Mouse (Mus musculus): Measurements from ENCODE around the gene Otp.

The Otp gene

DNA sequence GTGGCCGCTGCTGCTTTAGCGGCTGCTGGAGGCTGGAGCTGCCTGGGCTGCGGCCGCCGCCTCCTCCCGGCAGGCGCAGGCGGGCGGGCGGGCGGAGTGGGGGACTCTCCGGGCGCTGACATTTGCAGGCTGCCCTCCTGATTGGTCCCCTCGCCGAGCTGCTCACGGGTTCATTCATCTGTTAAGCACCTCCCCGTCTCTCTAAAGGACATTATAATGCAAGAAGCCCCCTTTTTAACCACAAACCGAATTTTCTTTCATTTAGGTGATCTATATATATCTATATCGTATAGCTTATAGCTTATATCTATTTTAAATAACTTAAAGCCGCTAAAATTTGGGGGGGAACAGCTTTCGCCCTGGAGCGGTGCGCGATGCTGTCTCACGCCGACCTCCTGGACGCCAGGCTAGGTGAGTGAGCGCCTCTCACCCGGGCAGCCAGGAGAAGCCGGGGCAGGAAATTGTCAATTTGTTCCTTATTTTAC lies at the start of gene Otp:
Gene Otp (plus strand): TSS at position 207 of the 485 bp plus-strand sequence.
- no peak for DNase-seq (ENCODE audit: low spot score)

DNA sequence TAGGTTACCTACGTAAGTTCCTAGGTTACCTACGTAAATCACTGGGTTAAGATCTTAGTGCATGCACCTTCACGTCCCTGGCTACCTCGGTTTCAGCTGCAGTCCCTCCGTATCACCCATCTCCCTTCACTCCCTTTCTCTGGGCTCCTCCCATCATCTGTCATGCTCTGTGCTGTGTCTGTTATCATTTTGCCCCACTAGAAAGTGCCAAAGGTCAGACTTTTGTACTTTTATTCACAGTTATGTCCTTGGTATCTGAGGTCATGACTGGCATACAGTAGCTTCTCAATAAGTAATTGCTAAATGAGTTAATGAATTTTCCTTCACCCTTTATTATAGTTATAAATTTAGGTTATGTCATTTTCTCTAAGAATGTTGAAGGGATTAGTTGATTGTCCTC lies 49.0 kb upstream of the Otp start:
- DNase-seq (ENCODE audit: low spot score) = no peak

- DNase-seq (ENCODE audit: low spot score) = no peak
Measured at GRCm38 (mm10) chr13:94826986-94827385, 48.4 kb upstream of the Otp start.

GRCm38 (mm10) chr13:94827847-94828246 lies 47.6 kb upstream of the Otp start:
- DNase-seq (ENCODE audit: low spot score) = no peak

- DNase-seq (ENCODE audit: low spot score) = no peak
Measured at GRCm38 (mm10) chr13:94838047-94838720, 37.2 kb upstream of the Otp start.

GRCm38 (mm10) chr13:94838756-94839337 lies 36.6 kb upstream of the Otp start:
- no peak for DNase-seq (ENCODE audit: low spot score)

GRCm38 (mm10) chr13:94843236-94843635 lies 32.2 kb upstream of the Otp start:
- DNase-seq (ENCODE audit: low spot score) = no peak

GRCm38 (mm10) chr13:94847870-94848269 lies 27.5 kb upstream of the Otp start:
- no peak for DNase-seq (ENCODE audit: low spot score)

DNA sequence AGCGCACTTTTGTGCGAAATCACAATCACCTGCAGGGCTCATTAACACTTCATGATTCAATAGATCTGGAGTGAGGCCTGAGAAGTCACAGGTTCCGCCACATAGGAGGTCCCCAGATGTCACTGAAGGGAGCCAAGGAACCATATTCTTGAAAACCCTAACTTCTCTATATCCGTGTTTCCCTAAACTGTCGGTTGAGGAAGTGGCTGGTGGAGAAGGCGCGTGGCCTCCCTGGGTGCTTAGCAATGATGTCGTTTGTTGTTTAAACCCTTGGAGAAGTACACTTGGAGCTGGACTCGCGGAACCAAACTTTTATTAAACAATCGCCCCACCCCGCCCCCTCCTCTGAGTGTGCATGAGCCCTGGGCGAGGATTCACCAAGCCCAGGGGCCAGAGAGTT lies 26.1 kb upstream of the Otp start:
- no peak for DNase-seq (ENCODE audit: low spot score)

GRCm38 (mm10) chr13:94858016-94858575 lies 17.3 kb upstream of the Otp start:
- no peak for DNase-seq (ENCODE audit: low spot score)

DNA sequence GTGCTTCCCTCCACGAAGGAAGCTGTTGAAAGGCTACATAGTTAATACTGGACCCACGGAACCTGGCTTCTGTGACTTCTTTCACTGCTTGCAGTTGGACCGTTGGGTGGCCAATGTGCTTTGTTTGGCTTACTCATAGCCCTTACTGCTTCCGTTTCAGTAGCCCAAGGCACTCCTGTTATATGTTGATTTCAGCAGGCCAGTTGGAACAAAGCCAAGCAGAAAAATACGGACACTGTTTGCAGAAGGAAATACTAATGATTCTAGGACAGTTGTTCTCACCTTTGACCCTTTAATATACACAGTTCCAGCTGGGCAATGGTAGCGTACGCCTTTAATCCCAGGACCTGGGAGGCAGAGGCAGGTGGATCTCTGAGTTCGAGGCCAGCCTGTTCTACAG lies 16.1 kb upstream of the Otp start:
- no peak for DNase-seq (ENCODE audit: low spot score)

GRCm38 (mm10) chr13:94862491-94863230 lies 12.7 kb upstream of the Otp start:
- no peak for DNase-seq (ENCODE audit: low spot score)

DNA sequence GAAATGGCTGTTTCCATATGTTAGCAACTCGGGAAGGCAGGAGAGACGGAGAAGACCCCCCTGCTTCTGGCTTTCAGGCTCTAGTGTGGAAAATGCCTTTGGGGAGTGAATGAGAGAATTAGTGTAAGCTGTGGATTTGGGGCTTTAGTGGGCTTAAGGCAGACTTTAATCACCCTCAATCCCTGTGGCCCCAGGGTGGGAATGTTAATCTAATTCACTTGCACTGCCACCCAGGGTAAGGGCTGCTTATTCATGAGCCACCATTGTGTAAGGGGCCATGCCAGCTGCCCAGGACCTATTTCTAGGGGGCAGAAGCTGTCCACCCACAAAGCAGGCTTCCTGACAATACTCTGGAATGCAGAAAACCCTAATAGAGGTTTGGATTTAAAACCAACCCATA lies 8.5 kb upstream of the Otp start:
- DNase-seq (ENCODE audit: low spot score) = no peak

- DNase-seq (ENCODE audit: low spot score) = no peak
Measured at GRCm38 (mm10) chr13:94867772-94868171, 7.6 kb upstream of the Otp start.

- DNase-seq (ENCODE audit: low spot score) = peak; percentile 22
Measured at GRCm38 (mm10) chr13:94868478-94868950, 6.9 kb upstream of the Otp start.

GRCm38 (mm10) chr13:94869541-94869940 lies 5.9 kb upstream of the Otp start:
- no peak for DNase-seq (ENCODE audit: low spot score)

- DNase-seq (ENCODE audit: low spot score) = no peak
Measured at GRCm38 (mm10) chr13:94870071-94870460, 5.3 kb upstream of the Otp start.

- DNase-seq (ENCODE audit: low spot score) = no peak
Measured at GRCm38 (mm10) chr13:94870461-94871186, 4.8 kb upstream of the Otp start.

GRCm38 (mm10) chr13:94871806-94872320 lies 3.5 kb upstream of the Otp start:
- no peak for DNase-seq (ENCODE audit: low spot score)

DNA sequence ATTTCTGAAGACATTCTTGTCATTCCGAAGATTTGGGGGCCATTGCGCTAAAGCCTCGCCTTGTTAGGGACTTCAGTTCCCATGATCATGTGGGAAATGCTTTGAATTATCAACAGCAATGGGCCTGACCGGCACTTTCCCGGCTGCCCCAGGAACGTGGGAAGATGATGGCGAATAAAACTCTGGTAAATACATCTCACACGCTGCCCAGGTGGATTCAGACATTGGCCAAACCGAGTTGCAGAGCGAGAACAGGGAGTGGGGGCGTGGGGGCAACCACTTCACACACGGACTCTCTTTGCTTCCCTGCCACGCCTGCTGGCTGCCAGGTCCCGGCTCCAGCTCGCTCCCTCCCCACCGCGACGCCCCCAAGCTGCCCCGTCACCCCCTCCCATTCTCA lies 3.0 kb upstream of the Otp start:
- no peak for DNase-seq (ENCODE audit: low spot score)

DNA sequence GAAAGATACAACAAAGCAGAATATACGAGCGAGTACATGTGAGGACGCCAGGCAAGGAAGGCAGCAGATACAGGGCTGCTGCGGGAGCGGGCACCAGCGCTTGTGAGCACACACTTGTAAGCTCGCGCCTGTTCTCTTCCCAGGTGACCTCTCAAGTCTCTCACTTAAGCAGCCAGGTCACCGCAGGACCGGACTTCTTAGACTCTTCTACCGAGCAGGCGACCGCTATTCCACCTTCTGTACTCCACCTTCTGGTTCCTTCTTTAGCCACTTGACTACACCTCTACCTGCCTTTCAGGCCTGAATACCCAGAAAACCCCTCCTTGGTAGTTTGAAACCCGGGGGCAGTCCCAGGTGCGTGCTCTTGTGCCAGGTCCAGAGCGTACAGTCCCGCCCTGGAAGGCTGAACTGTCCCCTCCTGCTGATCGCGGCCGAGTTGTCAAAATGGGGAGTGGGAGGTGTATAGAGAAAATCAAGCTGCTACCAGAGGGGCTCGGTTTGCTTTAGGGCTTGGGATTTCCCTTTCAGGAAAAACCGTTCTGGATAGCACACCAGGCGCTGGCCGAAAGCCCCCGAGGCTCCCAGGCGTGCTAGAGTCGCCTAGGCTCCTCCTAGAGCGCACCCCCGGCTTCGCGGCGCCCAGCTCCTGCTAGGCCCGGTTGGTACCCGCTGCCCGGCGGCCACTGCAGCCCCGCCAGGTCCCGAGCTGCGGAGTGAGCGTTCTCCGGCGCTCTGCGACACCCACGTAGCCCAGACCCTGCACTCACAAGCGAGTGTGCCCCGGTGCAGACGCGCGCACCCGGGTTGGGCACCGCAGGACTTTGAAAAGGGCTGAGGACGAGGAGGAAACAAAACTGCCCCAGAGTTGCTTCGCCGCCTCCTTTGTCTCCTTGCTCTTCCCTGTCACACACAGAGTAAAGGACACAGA lies 2.0 kb upstream of the Otp start:
- DNase-seq (ENCODE audit: low spot score) = no peak

Measured in c-Kit-positive CD71-positive TER-119-positive erythroid progenitor cells, embryonic 14.5 days (primary cell).